Mouse (Mus musculus) neural tube, embryonic 11.5 days (tissue): Measurements from ENCODE around the gene Arl2. TPM values are rescaled to one million over a fixed set of nuclear protein-coding genes. Genes with fewer than 3 reads are reported as not detected.

Source experiments
- ATAC-seq: fragments of 200-750 bp; cut with Nextera tagmentation; 2 replicates; pipeline ENCODE4 v1.8.0; 2017; ENCODE audit warnings: moderate number of reproducible peaks, mild to moderate bottlenecking, moderate TSS enrichment, moderate library complexity; ENCODE audit not compliant: insufficient read depth, low FRiP score, low TSS enrichment
- DNase-seq: peaks from one replicate; pipeline ENCODE4 v3.0.0-alpha.2; 2015; ENCODE audit warnings: low spot score
- H3K27ac ChIP-seq: fragments of 300-500 bp; sonication (generic); 2 replicates; pipeline ENCODE4 v1.5.1; 2014; ENCODE audit warnings: low read depth, mild to moderate bottlenecking, low read length
- H3K27me3 ChIP-seq: fragments of 300-500 bp; sonication (generic); 2 replicates; pipeline ENCODE4 v1.6.1; 2014; ENCODE audit warnings: mild to moderate bottlenecking, low read length, mixed read lengths; ENCODE audit not compliant: control insufficient read depth, insufficient read depth
- H3K36me3 ChIP-seq: fragments of 300-500 bp; sonication (generic); 2 replicates; pipeline ENCODE4 v1.6.1; 2014; ENCODE audit warnings: mild to moderate bottlenecking, low read length, moderate library complexity, mixed read lengths; ENCODE audit not compliant: control insufficient read depth, insufficient read depth
- H3K4me1 ChIP-seq: fragments of 300-500 bp; sonication (generic); 2 replicates; pipeline ENCODE4 v1.6.1; 2014; ENCODE audit warnings: low read length, mixed read lengths; ENCODE audit not compliant: control insufficient read depth, insufficient read depth
- H3K4me2 ChIP-seq: fragments of 300-500 bp; sonication (generic); 2 replicates; pipeline ENCODE4 v1.6.1; 2014; ENCODE audit warnings: low read depth, mild to moderate bottlenecking, moderate library complexity
- H3K4me3 ChIP-seq: fragments of 300-500 bp; sonication (generic); 2 replicates; pipeline ENCODE4 v1.5.1; 2014; ENCODE audit warnings: low read depth, low read length
- H3K9ac ChIP-seq: fragments of 300-500 bp; sonication (generic); 2 replicates; pipeline ENCODE4 v1.6.1; 2014; ENCODE audit warnings: mild to moderate bottlenecking, low read length
- H3K9me3 ChIP-seq: fragments of 300-500 bp; sonication (generic); 2 replicates; pipeline ENCODE4 v1.6.1; 2016; ENCODE audit warnings: low read length; ENCODE audit not compliant: control insufficient read depth
- WGBS: fragments of 180-500 bp; shearing (Covaris S2); extraction: QIAGEN DNeasy Blood & Tissue Kit; methylation state at CpG from one replicate; pipeline ENCODE4 v1.1.7; 2014; 5-methylcytosine and 5-hydroxymethylcytosine counted together
- polyA plus RNA-seq: library from polyadenylated mRNA; unstranded; fragments of >200 nt; fragmentation: Nextera tagmentation; extraction: Ambion mirVana; gene quantifications from 2 replicates; pipeline ENCODE4 v1.2.1, GENCODE M21; 2014

Gene Arl2
- polyA plus RNA-seq, 1 experiment from 2014 or later = 95.1 TPM

DNA sequence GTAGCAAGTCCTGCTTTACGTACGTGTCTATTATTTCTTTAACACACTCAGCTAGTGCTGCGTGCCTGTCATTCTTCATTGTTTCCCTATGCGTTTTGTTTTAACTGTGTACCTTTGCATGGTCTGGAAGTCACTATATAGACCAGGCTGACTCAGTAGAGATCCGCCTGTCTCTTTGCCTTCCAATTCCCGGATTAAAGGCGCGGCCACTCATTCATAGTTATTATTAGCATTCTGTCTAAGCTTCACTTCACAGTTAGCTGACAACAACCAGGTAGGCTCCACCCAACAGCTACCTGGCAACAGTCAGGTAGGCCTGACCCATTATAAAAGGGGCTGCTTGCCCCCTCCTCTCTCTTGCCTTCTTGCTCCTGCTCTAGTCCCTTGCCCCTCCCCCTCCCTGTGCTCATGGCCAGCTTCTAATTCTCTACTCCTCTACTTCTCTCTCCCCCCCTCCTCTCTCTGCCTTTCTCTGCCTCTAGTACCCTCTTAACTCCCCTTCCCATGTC lies 22.6 kb downstream of the Arl2 start:
- peak overlapping the region; percentile 87 for H3K9ac ChIP-seq
- 3% methylated on average over 8 of the region's 8 CpGs for WGBS
- no peaks in the 10 kb centered on the region for H3K27me3 ChIP-seq
- DNase-seq (peak; percentile 40), ATAC-seq (0 out of 2 replicates have a peak, but pooled peaks have one; percentile 8)
- H3K27ac ChIP-seq = peak overlapping the region; percentile 94
- H3K4me3 ChIP-seq = peak overlapping the region; percentile 81
- H3K4me1 ChIP-seq = peaks cover 7% of the 10 kb centered on the region; the same call in 1 of the 2 replicates
- H3K36me3 ChIP-seq = peaks cover 11% of the 10 kb centered on the region
- peak overlapping the region; percentile 92 for H3K4me2 ChIP-seq
- no peaks in the 10 kb centered on the region for H3K9me3 ChIP-seq

DNA sequence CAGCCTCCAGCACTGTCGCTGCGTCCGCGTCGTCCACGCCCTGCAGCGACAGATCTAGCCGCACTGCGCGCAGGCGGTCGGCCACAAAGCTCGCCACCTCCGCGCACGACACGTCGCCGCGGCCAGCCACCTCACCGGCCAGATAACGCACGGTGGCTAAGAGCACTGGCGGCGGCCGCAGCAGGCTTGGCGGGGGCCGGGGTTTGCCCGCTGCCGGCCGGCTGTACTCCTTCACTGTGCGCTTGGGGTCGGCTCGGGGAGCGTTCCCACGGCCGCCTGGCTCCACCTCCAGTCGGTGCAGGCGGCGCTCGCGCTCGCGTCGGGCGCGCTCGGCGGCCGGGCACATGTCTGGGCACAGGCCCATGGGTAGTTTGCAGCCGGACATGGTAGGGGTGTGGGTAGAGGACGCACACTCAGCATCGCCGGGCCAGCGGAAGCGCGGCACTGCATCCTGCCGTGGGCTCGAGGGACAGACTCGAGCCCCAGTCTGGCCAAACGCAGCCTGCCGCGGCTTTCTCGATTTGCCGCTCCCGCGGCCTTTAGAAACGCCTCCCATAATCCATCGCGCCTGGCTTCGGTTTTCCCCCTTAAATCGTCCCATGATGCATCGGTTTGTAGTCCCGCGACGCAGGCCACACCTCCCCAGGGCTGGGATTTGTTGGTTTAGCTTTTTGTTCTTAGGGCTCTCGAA lies 23.2 kb downstream of the Arl2 start, which contains the start of gene Sac3d1:
Sac3d1 (minus strand) TSS at position 665 of the 691 bp plus-strand sequence.
- peaks cover 7% of the 10 kb centered on the region; the same call in 1 of the 2 replicates for H3K4me1 ChIP-seq
- peak within 1 kb of the TSS; percentile 92 for H3K4me2 ChIP-seq
- ATAC-seq (peak; percentile 88), DNase-seq (peak; percentile 94)
- no peaks in the 10 kb centered on the region for H3K9me3 ChIP-seq
- H3K4me3 ChIP-seq = peak within 1 kb of the TSS; percentile 81
- no peaks in the 10 kb centered on the region for H3K27me3 ChIP-seq
- H3K36me3 ChIP-seq = peaks cover 11% of the 10 kb centered on the region
- peak within 1 kb of the TSS; percentile 87 for H3K9ac ChIP-seq
- peak within 1 kb of the TSS; percentile 94 for H3K27ac ChIP-seq
- WGBS = under 1% methylated on average over 77 of the region's 77 CpGs

DNA sequence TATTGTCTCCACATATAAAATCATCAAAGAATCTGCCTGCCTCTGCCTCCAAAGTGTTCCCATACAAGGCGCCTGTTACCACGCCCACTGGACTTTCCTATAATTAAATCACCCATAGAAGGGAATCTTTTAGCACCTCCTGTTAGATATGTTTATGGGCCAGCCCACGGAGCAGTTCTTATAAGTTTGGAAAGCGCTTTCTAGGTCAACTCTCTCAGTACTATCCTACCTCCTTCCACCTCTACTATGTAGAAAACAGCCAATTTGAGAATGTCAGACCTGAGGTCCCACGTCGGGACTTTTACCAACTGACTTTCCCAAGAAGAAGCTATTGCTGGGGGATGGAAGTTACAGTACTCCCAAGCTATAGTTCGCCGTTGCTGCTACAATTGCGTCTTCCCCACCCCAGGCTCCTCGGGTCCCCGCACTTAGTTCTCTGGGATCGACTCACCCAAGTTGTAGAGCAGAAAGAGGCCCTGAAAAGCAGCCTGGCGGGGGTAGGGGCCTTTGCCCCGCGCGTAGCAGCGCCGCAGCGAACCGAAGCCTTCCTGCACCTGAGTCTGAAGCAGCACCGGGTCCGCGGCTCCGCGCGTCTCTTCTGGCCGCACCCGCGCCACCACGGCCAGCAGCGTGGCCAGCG lies 23.9 kb downstream of the Arl2 start:
- DNase-seq = no peak
- peak overlapping the region; percentile 92 for H3K4me2 ChIP-seq
- WGBS = 6% methylated on average over 32 of the region's 32 CpGs
- peaks cover 7% of the 10 kb centered on the region; the same call in 1 of the 2 replicates for H3K4me1 ChIP-seq
- peak overlapping the region; percentile 87 for H3K9ac ChIP-seq
- H3K27me3 ChIP-seq = no peaks in the 10 kb centered on the region
- no peak; the same call in 1 of the 2 replicates for ATAC-seq
- H3K27ac ChIP-seq = peak overlapping the region; percentile 94
- peaks cover 11% of the 10 kb centered on the region for H3K36me3 ChIP-seq
- H3K9me3 ChIP-seq = no peaks in the 10 kb centered on the region
- H3K4me3 ChIP-seq = peak overlapping the region; percentile 81

GRCm38 (mm10) chr19:6116113-6116850 lies 25.1 kb downstream of the Arl2 start:
- ATAC-seq (no peak), DNase-seq (no peak)
- Histone ChIP-seq H3K4me2 (0 out of 2 replicates have a peak overlapping the region, but pooled peaks have one; percentile 0), H3K27ac (no peak overlapping the region), H3K4me3 (no peak overlapping the region), H3K9ac (peak overlapping the region; percentile 6; the same call in 1 of the 2 replicates), H3K36me3 (peaks cover 11% of the 10 kb centered on the region), H3K27me3 (no peaks in the 10 kb centered on the region), H3K4me1 (peaks cover 7% of the 10 kb centered on the region; the same call in 1 of the 2 replicates), H3K9me3 (no peaks in the 10 kb centered on the region)
- WGBS = 93% methylated on average over 15 of the region's 15 CpGs

- DNase-seq (no peak), ATAC-seq (no peak)
- no peak overlapping the region for H3K4me2 ChIP-seq
- no peak overlapping the region for H3K4me3 ChIP-seq
- peaks cover 7% of the 10 kb centered on the region; the same call in 1 of the 2 replicates for H3K4me1 ChIP-seq
- 68% methylated on average over 6 of the region's 6 CpGs for WGBS
- no peak overlapping the region for H3K27ac ChIP-seq
- no peaks in the 10 kb centered on the region for H3K9me3 ChIP-seq
- H3K9ac ChIP-seq = no peak overlapping the region
- no peaks in the 10 kb centered on the region for H3K27me3 ChIP-seq
- peaks cover 11% of the 10 kb centered on the region for H3K36me3 ChIP-seq
Observed at GRCm38 (mm10) chr19:6113116-6113515, 28.2 kb downstream of the Arl2 start.

GRCm38 (mm10) chr19:6105586-6105985 lies 35.8 kb downstream of the Arl2 start, which contains the start of gene Naaladl1:
Gene Naaladl1, plus strand, starts transcription at chr19:6105782.
- no peaks in the 10 kb centered on the region for H3K27me3 ChIP-seq
- no peak within 1 kb of the TSS for H3K27ac ChIP-seq
- WGBS = 85% methylated on average over 7 of the region's 7 CpGs
- no peak for DNase-seq
- no peak within 1 kb of the TSS for H3K4me2 ChIP-seq
- no peak within 1 kb of the TSS for H3K4me3 ChIP-seq
- no peaks in the 10 kb centered on the region for H3K4me1 ChIP-seq
- H3K9me3 ChIP-seq = no peaks in the 10 kb centered on the region
- no peaks in the 10 kb centered on the region for H3K36me3 ChIP-seq
- peak within 1 kb of the TSS; percentile 22; the same call in 1 of the 2 replicates for H3K9ac ChIP-seq
- ATAC-seq = no peak

DNA sequence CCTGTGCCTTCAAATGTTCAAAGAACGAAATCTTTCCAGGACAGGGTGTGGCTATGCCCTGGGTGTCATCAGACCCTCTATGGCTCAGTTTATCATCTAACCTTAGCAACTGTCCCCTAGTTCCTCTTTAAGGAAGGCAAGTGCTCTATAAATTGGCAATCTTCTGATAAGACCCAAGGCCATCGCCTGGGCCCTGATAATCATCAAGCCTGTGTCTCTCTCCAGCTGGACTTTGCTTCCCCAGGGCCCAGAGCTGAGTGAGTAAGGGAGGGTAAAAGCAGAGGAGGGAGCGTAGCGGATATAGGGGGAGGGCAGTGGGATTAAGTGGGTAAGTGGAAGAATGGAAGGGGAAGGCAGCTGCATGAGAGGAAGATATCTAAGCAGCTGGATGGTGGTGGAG lies 36.9 kb downstream of the Arl2 start:
- Histone ChIP-seq H3K27ac (no peak overlapping the region), H3K9me3 (no peaks in the 10 kb centered on the region), H3K27me3 (no peaks in the 10 kb centered on the region), H3K9ac (no peak overlapping the region), H3K4me2 (no peak overlapping the region), H3K4me3 (no peak overlapping the region), H3K4me1 (no peaks in the 10 kb centered on the region), H3K36me3 (no peaks in the 10 kb centered on the region)
- ATAC-seq (no peak), DNase-seq (no peak)
- 96% methylated on average over 4 of the region's 4 CpGs for WGBS

DNA sequence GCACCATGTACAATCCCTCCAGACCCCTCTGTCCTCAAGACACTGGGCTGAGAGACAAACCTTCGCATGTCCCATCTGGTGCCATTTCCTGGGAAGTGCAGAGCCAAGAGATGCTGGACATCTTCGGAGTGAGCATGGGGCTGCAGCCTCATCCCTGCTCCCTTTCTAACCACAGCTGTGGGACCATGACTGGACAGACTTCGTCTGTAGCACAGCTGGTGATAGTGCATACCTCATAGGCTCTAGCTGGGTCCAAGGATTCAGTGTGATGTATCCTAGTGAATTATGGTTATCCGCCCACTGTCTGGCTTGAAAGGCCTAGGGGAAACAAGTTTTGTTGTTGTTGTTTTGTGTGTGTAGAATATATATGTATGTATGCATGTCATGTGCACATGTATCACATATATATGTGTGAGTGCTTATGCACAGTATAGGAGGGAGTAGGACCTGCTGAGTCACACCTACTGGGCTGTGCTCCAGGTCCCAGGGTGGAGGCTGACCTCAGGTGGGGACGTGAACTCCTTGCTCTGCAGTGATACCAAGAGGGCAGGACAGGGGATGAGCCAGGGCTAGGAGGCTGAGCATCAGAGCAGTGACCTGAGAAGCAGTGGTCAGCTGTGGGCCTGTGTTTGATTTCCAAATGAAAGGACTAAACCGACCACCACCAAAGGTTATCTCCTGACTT lies 39.0 kb downstream of the Arl2 start:
- Histone ChIP-seq H3K4me3 (no peak overlapping the region), H3K9ac (no peak overlapping the region), H3K27ac (no peak overlapping the region), H3K4me2 (no peak overlapping the region), H3K36me3 (no peaks in the 10 kb centered on the region), H3K4me1 (no peaks in the 10 kb centered on the region), H3K27me3 (no peaks in the 10 kb centered on the region), H3K9me3 (no peaks in the 10 kb centered on the region)
- 76% methylated on average over 6 of the region's 6 CpGs for WGBS
- ATAC-seq (no peak), DNase-seq (no peak)
